Mouse (Mus musculus): ENCODE results near the gene Sphk1.

The Sphk1 gene

DNA sequence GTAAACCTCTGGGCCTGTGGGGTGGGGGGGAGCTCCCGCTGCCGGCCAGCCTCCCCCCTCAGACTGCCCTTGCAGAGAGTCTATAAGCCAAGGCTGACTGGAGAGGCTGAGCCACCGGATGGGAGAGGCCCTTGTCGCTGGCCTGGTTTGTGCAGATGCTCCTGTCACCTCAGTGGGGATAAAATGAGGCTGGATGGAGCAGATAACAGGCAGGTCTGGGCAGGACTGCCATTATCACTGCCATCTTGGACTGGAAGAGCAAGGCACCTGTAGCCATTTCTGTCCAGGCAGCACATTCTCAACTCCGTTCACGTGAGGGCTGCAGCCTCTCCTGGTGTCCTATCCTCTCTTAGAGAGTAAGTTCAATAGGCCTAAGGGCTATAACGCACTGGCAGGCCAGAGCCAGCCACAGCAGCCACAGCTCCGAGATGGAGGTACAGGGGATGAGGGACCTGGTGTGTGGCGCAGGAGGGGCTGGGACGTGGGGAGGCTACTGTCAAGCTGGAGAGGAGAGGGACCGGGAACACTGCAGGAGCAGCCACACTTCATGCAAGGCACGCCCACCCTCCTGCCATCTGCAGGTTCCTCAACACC, 7.5 kb downstream of the Sphk1 start:
- no peak for DNase-seq (ENCODE audit: low spot score)

DNA sequence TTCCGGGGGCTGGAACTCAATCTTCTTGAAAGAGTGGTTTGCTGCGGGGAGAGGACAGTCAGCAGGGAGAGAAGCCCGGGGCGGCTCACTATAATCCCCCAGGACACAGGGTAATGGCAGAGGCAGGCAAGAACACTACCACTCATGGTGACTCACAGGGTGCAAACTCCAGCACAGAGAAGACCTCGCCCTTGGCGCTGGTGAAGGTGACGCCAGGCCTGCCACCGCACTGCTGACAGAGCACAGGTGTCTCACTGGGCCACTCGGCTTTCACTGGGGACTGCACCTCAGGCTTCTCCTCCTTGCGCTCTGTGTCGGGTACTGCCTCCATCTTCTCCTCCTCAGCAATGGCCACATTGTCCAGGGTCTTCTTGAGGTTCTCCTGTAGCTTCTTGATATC, 10.5 kb downstream of the Sphk1 start:
- DNase-seq (ENCODE audit: low spot score), result no peak

DNA sequence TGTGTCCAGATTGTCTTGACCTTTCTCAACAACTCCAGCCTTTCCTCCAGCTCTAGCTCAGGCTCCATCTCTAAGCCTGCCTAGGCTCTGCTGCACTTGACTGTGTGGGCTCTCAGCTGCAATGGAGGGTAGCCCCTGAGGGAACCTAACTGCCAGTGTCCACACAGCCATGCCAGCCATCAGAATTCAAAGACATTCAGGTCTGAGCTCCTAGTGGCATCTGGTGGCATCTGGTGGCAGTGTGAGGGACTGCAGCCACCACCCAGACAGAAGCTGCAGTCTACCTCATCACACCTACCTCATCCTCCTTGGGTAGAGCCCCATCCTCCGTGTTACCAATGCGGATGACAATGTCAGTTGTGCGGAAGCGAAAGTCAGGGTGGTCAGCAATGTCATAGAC, 12.4 kb downstream of the Sphk1 start:
- DNase-seq (ENCODE audit: low spot score), result no peak

- DNase-seq (ENCODE audit: low spot score), result no peak
Observed at GRCm38 (mm10) chr11:116547296-116548060, 16.8 kb downstream of the Sphk1 start.

DNA sequence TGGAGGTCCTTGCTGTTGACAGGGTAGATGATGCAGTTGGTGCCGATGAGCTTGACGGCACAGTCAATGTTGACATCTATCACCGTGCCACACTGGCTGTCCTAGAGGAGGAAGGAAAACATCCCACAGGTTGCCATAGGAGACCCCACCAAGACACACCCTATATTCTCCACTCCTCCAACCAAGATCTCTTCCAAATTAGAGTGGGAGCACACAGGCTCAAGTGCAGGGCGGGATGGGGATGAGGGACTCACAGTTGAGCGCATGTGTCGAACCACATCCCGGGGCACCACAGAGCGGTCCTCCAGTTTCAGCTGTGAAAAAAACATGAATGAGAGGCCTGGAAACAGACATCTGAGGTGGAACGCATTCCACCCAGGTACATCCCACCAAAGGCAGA, 18.1 kb downstream of the Sphk1 start:
- no peak for DNase-seq (ENCODE audit: low spot score)

- no peak for DNase-seq (ENCODE audit: low spot score)
Observed at GRCm38 (mm10) chr11:116549273-116550038, 18.7 kb downstream of the Sphk1 start.

- no peak for DNase-seq (ENCODE audit: low spot score)
Observed at GRCm38 (mm10) chr11:116550748-116551147, 20.0 kb downstream of the Sphk1 start.

DNA sequence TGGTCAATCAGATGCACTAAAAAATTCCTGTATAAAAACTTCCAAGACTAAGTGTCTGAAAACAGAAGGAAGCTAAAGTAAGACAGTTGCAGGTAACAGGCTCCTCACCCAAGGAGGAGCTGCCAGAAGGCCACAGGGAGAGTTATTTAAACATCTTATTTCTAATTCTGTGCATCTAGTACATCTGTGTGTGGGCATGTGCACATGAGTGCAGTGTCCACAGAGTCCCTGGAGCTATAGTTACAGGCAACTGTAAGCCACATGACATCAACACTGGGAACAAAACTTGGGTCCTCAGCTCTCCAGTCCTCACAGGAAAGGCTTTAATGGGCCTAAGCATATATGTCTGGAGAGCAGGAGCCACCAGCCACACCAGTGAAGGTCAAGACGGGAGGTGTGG, 21.5 kb downstream of the Sphk1 start:
- no peak for DNase-seq (ENCODE audit: low spot score)

- peak; percentile 88 for DNase-seq (ENCODE audit: low spot score)
Observed at GRCm38 (mm10) chr11:116554171-116554878, 23.6 kb downstream of the Sphk1 start.

DNA sequence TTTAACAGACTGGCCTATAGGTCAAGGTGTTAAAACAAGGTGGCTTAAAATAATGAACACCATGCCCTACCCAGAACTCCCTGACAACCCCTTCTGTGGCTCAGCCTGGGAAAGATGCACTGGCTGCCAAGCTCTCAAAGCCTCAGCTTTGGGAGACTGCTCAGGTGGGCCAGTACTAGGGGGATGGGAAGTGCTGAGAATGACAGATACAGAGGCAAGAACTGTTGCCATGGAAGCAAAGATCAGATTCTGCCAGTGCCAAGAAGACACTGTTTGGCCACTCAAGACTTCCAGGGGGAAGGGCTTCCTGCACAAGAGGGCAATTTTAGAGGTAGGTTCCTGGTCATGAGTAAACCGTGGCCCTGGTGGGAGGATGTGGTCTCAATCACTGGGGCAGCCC, 24.8 kb downstream of the Sphk1 start:
- DNase-seq (ENCODE audit: low spot score), result no peak

GRCm38 (mm10) chr11:116556308-116556707, 25.6 kb downstream of the Sphk1 start:
- DNase-seq (ENCODE audit: low spot score), result no peak

DNA sequence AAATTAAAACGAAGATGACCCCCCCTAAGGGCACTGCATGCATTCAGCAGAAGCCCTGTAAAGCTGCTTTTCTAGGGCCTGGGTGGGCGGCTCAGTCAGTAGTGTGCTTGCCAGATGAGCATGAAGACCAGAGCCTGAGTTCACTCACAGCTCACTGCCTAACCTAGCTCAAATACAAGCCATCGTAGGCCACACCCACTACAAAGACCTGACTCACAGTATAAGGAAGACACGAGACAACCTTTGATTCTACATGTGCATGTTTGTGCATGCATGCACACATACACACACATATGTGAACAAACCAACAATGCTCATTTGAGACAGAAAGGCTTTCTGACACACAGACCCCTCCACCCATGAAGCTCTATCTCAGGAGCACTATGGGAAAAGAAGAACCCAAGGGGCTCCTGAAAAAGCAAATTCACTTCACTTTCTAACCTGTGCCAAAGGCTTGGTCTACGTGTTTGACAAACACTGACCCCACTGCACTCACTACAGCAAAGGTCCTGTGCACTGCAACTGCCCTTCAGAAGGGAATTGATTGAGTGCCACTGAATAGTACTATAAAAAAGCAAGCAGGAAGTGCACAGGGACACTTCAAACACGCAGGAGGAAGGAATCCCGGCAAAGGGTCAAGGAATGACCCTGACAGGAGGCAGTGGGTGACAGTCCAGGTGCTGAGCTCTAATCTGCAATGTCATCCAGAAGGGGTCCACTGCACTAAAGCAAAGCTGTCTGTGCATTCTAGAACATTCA, 34.7 kb downstream of the Sphk1 start:
- DNase-seq (ENCODE audit: low spot score), result no peak

GRCm38 (mm10) chr11:116567531-116567930, 36.8 kb downstream of the Sphk1 start:
- DNase-seq (ENCODE audit: low spot score), result no peak

DNA sequence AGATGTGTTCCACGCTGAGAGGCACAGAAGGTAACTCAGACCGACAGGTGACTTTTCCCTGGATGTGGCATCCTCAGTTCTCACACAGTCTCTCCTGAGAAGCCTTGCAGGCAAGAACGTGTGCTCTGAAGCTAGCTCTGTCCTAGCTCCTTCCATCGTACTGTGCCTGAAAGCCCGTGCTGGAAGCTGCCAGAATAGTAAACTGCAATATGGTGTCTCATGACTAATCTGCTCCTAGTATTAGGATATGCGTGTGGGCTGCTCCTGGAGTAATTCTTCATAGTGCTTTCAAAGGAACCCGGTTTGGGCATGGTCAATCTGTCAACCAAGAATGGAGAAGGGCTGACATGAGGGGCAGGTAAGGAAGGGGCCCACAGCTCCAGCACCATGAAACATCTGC, 40.1 kb downstream of the Sphk1 start:
- no peak for DNase-seq (ENCODE audit: low spot score)

GRCm38 (mm10) chr11:116571767-116572679, 41.3 kb downstream of the Sphk1 start:
- DNase-seq (ENCODE audit: low spot score), result no peak

DNA sequence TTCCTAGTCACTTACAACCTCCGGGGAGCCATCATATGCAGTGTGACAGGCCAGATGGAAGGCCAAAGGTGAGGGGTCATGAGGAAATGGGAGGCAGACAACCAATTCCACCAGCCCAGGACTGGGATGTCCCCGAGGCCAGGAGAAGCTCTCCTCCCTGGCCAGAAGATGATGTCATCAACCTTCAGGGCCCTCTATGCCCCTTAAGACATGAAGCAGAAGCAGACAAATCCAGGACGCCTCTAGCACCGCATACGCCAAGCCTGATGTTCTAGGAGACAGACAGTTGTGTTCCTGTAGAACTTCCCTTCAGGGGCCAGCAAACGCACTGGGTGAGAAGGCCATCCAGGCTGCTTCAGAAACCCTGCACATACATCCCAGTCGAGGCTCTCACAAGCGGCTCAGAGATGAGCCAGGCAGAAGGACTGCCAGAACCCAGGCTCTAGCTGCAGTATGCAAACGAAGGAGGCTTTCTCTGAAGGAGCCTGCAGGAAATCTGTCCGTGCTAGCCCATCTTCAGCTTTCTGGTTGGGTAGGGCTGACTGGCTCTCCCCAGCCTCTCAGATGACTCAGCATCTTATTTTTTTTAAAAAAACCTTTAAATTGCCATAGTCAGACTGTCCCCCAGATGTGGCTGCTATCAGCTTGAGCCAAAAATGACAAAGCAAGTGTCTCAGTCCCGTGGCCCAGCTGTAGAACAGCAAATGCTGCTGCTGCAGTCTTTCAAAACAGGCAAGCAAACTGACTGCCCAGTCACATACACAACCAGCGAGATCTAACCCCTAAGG, 42.2 kb downstream of the Sphk1 start:
- DNase-seq (ENCODE audit: low spot score), result no peak

- peak; percentile 37 for DNase-seq (ENCODE audit: low spot score)
Observed at GRCm38 (mm10) chr11:116574486-116574885, 43.8 kb downstream of the Sphk1 start.

GRCm38 (mm10) chr11:116574982-116575381, 44.3 kb downstream of the Sphk1 start:
- DNase-seq (ENCODE audit: low spot score), result no peak

- no peak for DNase-seq (ENCODE audit: low spot score)
Observed at GRCm38 (mm10) chr11:116575396-116575795, 44.7 kb downstream of the Sphk1 start.

- no peak for DNase-seq (ENCODE audit: low spot score)
Observed at GRCm38 (mm10) chr11:116579280-116579679, 48.6 kb downstream of the Sphk1 start.

Data from embryo, embryonic 10 days (tissue).